ENCODE assay signal across 8 mouse cellular contexts in the genomic region with DNA sequence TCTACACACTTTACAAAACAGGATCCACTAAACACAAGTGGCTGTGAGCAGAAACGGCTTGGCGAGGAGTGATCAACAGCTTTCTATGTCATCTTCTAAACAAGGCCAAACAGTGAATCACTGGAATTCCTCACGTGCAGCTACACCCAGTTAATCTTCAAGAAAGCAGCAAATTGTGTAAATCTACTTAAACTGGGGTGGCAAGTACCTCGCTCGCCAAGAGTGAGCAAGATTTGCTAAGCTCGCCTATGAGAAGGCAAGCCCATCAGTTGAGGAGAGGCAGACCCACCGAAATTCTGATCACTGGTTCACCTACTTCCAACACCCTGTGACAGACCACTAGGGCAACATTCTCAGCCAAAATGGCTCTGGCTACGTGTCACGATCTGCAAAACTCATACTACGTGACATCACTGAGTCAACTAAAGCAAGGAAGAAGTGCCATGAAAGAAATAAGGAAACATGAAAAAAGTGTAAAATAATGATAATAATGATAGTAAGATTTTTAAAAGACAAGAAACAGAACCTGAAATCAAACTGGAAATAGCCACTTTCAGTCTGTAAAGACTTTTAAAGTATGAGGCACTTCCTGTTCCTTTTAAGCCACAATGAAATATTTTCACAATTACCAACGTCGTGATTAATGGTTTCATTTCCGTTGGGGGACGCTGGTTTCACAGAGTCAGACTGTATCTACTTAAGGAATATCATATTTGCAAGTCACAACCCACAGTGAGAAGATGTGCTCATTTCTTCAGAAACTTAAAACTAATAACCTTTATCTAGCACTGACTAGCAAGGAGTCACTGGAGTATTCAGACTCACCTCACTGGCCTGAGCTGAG.
DNase-seq lines count a peak whose midpoint lies in the region; ATAC-seq lines count a peak whose summit lies in the region.

No protein-coding gene starts in this region.

- H3K36me3 ChIP-seq in heart, embryonic 10.5 days, result peaks cover 5% of the 10 kb centered on the region
- no peaks in the 10 kb centered on the region for H3K36me3 ChIP-seq in forebrain, embryonic 13.5 days (ENCODE audit: poor library complexity, severe bottlenecking)

- no peaks in the 10 kb centered on the region for H3K9me3 ChIP-seq in heart, embryonic 10.5 days
- no peaks in the 10 kb centered on the region for H3K9me3 ChIP-seq in forebrain, embryonic 13.5 days (replicated peaks)

- H3K9ac ChIP-seq in forebrain, embryonic 13.5 days, result no peak overlapping the region

- no peaks in the 10 kb centered on the region for H3K27me3 ChIP-seq in heart, embryonic 10.5 days (ENCODE audit: insufficient read depth, poor library complexity, severe bottlenecking)
- H3K27me3 ChIP-seq in forebrain, embryonic 13.5 days, result peaks cover 97% of the 10 kb centered on the region

- DNase-seq in heart, embryonic 10.5 days (ENCODE audit: low spot score), result no peak
- DNase-seq in heart, adult 8-10 months (ENCODE audit: low spot score), result no peak
- peak; percentile 75 for DNase-seq in 3T3-L1 (ENCODE audit: low read depth, low spot score)
- DNase-seq in lung, postnatal 10 days, result peak; percentile 32
- no peak for DNase-seq in right cerebral cortex, adult 2 months (ENCODE audit: low spot score in 2 of 2)
- DNase-seq in testis, postnatal 14 days (ENCODE audit: low spot score), result no peak

- no peak overlapping the region for H3K4me2 ChIP-seq in forebrain, embryonic 13.5 days

- peaks cover 82% of the 10 kb centered on the region for H3K4me1 ChIP-seq in heart, embryonic 10.5 days
- peaks cover 18% of the 10 kb centered on the region for H3K4me1 ChIP-seq in forebrain, embryonic 13.5 days

- 46% methylated on average over 14 of the region's 14 CpGs for WGBS in heart, embryonic 10.5 days
- 76% methylated on average over 14 of the region's 14 CpGs for WGBS in forebrain, embryonic 13.5 days

- peak overlapping the region; percentile 42; the same call in 1 of the 2 replicates for H3K27ac ChIP-seq in heart, embryonic 10.5 days
- no peak overlapping the region for H3K27ac ChIP-seq in forebrain, embryonic 13.5 days

- no peak overlapping the region for H3K4me3 ChIP-seq in heart, embryonic 10.5 days
- no peak overlapping the region for H3K4me3 ChIP-seq in forebrain, embryonic 13.5 days

- ATAC-seq in activated CD4-positive, CD25-positive, alpha-beta regulatory T cell, adult 4 months, result peak; percentile 65
- no peak for ATAC-seq in forebrain, embryonic 13.5 days

Comparison
In these comparisons a context has a peak if more than half of its experiments do, and no peak if none do; other contexts are left out.
1. DNase-seq: peak in 3T3-L1 (single experiment) and lung, postnatal 10 days (single experiment); none in heart, embryonic 10.5 days (single experiment), heart, adult 8-10 months (single experiment), right cerebral cortex, adult 2 months (0 of 2) and testis, postnatal 14 days (single experiment).